Mouse (Mus musculus): Measurements from ENCODE around the gene Gm20532. TPM values are rescaled to one million over a fixed set of nuclear protein-coding genes. Genes with fewer than 3 reads are reported as not detected.

The Gm20532 gene
- polyA plus RNA-seq, 1 experiment from 2014 or later, result not detected

GRCm38 (mm10) chr2:26588573-26588972, 2.1 kb downstream of the Gm20532 start:
- Histone ChIP-seq H3K4me1 (ENCODE audit: control insufficient read depth, insufficient read depth, low read depth, low read length) (peaks cover 8% of the 10 kb centered on the region; the same call in 1 of the 2 replicates), H3K27ac (ENCODE audit: low read depth, low read length) (no peak overlapping the region), H3K4me2 (ENCODE audit: low read length) (peak overlapping the region; percentile 13), H3K27me3 (replicated peaks; ENCODE audit: control insufficient read depth, insufficient read depth, low read length) (no peaks in the 10 kb centered on the region), H3K36me3 (ENCODE audit: control insufficient read depth, insufficient read depth, low read length) (no peaks in the 10 kb centered on the region), H3K9me3 (ENCODE audit: control insufficient read depth, low read length) (no peaks in the 10 kb centered on the region), H3K4me3 (ENCODE audit: low read length) (peak overlapping the region; percentile 5; the same call in 1 of the 2 replicates), H3K9ac (ENCODE audit: low read depth, low read length) (peak overlapping the region; percentile 44; the same call in 1 of the 2 replicates)
- no peak for ATAC-seq
- WGBS, result 58% methylated on average over 4 of the region's 4 CpGs

- WGBS, result 87% methylated on average over 10 of the region's 10 CpGs
- Histone ChIP-seq H3K4me2 (ENCODE audit: low read length) (no peak overlapping the region), H3K9ac (ENCODE audit: low read depth, low read length) (no peak overlapping the region), H3K27ac (ENCODE audit: low read depth, low read length) (no peak overlapping the region), H3K9me3 (ENCODE audit: control insufficient read depth, low read length) (no peaks in the 10 kb centered on the region), H3K27me3 (replicated peaks; ENCODE audit: control insufficient read depth, insufficient read depth, low read length) (no peaks in the 10 kb centered on the region), H3K4me3 (ENCODE audit: low read length) (no peak overlapping the region), H3K4me1 (ENCODE audit: control insufficient read depth, insufficient read depth, low read depth, low read length) (peaks cover 8% of the 10 kb centered on the region; the same call in 1 of the 2 replicates), H3K36me3 (ENCODE audit: control insufficient read depth, insufficient read depth, low read length) (no peaks in the 10 kb centered on the region)
- ATAC-seq, result no peak
Observed at GRCm38 (mm10) chr2:26589284-26589683, 2.8 kb downstream of the Gm20532 start.

GRCm38 (mm10) chr2:26590282-26590681, 3.8 kb downstream of the Gm20532 start:
- ATAC-seq, result no peak
- peak overlapping the region; percentile 17; the same call in 1 of the 2 replicates for H3K9ac ChIP-seq (ENCODE audit: low read depth, low read length)
- H3K36me3 ChIP-seq (ENCODE audit: control insufficient read depth, insufficient read depth, low read length), result no peaks in the 10 kb centered on the region
- peaks cover 8% of the 10 kb centered on the region; the same call in 1 of the 2 replicates for H3K4me1 ChIP-seq (ENCODE audit: control insufficient read depth, insufficient read depth, low read depth, low read length)
- no peak overlapping the region for H3K4me2 ChIP-seq (ENCODE audit: low read length)
- H3K4me3 ChIP-seq (ENCODE audit: low read length), result no peak overlapping the region
- no peak overlapping the region for H3K27ac ChIP-seq (ENCODE audit: low read depth, low read length)
- H3K9me3 ChIP-seq (ENCODE audit: control insufficient read depth, low read length), result no peaks in the 10 kb centered on the region
- no peaks in the 10 kb centered on the region for H3K27me3 ChIP-seq (replicated peaks; ENCODE audit: control insufficient read depth, insufficient read depth, low read length)
- WGBS, result 89% methylated on average over 7 of the region's 7 CpGs

GRCm38 (mm10) chr2:26590962-26591361, 4.5 kb downstream of the Gm20532 start:
- Histone ChIP-seq H3K27me3 (replicated peaks; ENCODE audit: control insufficient read depth, insufficient read depth, low read length) (no peaks in the 10 kb centered on the region), H3K9ac (ENCODE audit: low read depth, low read length) (no peak overlapping the region), H3K4me1 (ENCODE audit: control insufficient read depth, insufficient read depth, low read depth, low read length) (peaks cover 8% of the 10 kb centered on the region; the same call in 1 of the 2 replicates), H3K27ac (ENCODE audit: low read depth, low read length) (no peak overlapping the region), H3K9me3 (ENCODE audit: control insufficient read depth, low read length) (no peaks in the 10 kb centered on the region), H3K36me3 (ENCODE audit: control insufficient read depth, insufficient read depth, low read length) (no peaks in the 10 kb centered on the region), H3K4me3 (ENCODE audit: low read length) (no peak overlapping the region), H3K4me2 (ENCODE audit: low read length) (no peak overlapping the region)
- 84% methylated on average over 7 of the region's 7 CpGs for WGBS
- ATAC-seq, result no peak

- WGBS, result 84% methylated on average over 12 of the region's 12 CpGs
Observed at GRCm38 (mm10) chr2:26591416-26591815, 5.0 kb downstream of the Gm20532 start.

GRCm38 (mm10) chr2:26593211-26594021, 7.0 kb downstream of the Gm20532 start:
- no peaks in the 10 kb centered on the region for H3K36me3 ChIP-seq (ENCODE audit: control insufficient read depth, insufficient read depth, low read length)
- H3K27me3 ChIP-seq (replicated peaks; ENCODE audit: control insufficient read depth, insufficient read depth, low read length), result no peaks in the 10 kb centered on the region
- no peak overlapping the region for H3K4me2 ChIP-seq (ENCODE audit: low read length)
- H3K4me3 ChIP-seq (ENCODE audit: low read length), result no peak overlapping the region
- H3K4me1 ChIP-seq (ENCODE audit: control insufficient read depth, insufficient read depth, low read depth, low read length), result peaks cover 2% of the 10 kb centered on the region; the same call in 1 of the 2 replicates
- no peak overlapping the region for H3K9ac ChIP-seq (ENCODE audit: low read depth, low read length)
- H3K27ac ChIP-seq (ENCODE audit: low read depth, low read length), result no peak overlapping the region
- WGBS, result 76% methylated on average over 9 of the region's 9 CpGs
- no peak for ATAC-seq
- H3K9me3 ChIP-seq (ENCODE audit: control insufficient read depth, low read length), result no peaks in the 10 kb centered on the region

More at GRCm38 (mm10) chr2:26591416-26591815, 5.0 kb downstream of the Gm20532 start:
- no peak for ATAC-seq
- Histone ChIP-seq H3K36me3 (ENCODE audit: control insufficient read depth, insufficient read depth, low read length) (no peaks in the 10 kb centered on the region), H3K4me1 (ENCODE audit: control insufficient read depth, insufficient read depth, low read depth, low read length) (peaks cover 5% of the 10 kb centered on the region; the same call in 1 of the 2 replicates), H3K27me3 (replicated peaks; ENCODE audit: control insufficient read depth, insufficient read depth, low read length) (no peaks in the 10 kb centered on the region), H3K9me3 (ENCODE audit: control insufficient read depth, low read length) (no peaks in the 10 kb centered on the region), H3K9ac (ENCODE audit: low read depth, low read length) (no peak overlapping the region), H3K4me3 (ENCODE audit: low read length) (no peak overlapping the region), H3K27ac (ENCODE audit: low read depth, low read length) (no peak overlapping the region), H3K4me2 (ENCODE audit: low read length) (no peak overlapping the region)

GRCm38 (mm10) chr2:26594022-26594346, 7.5 kb downstream of the Gm20532 start:
- Histone ChIP-seq H3K36me3 (ENCODE audit: control insufficient read depth, insufficient read depth, low read length) (no peaks in the 10 kb centered on the region), H3K4me2 (ENCODE audit: low read length) (no peak overlapping the region), H3K9ac (ENCODE audit: low read depth, low read length) (no peak overlapping the region), H3K9me3 (ENCODE audit: control insufficient read depth, low read length) (no peaks in the 10 kb centered on the region), H3K27ac (ENCODE audit: low read depth, low read length) (no peak overlapping the region), H3K4me1 (ENCODE audit: control insufficient read depth, insufficient read depth, low read depth, low read length) (peaks cover 2% of the 10 kb centered on the region; the same call in 1 of the 2 replicates), H3K4me3 (ENCODE audit: low read length) (no peak overlapping the region), H3K27me3 (replicated peaks; ENCODE audit: control insufficient read depth, insufficient read depth, low read length) (no peaks in the 10 kb centered on the region)
- no peak for ATAC-seq
- WGBS, result 67% methylated on average over 9 of the region's 9 CpGs

- H3K27ac ChIP-seq (ENCODE audit: low read depth, low read length), result no peak overlapping the region
- H3K9ac ChIP-seq (ENCODE audit: low read depth, low read length), result no peak overlapping the region
- peaks cover 2% of the 10 kb centered on the region; the same call in 1 of the 2 replicates for H3K4me1 ChIP-seq (ENCODE audit: control insufficient read depth, insufficient read depth, low read depth, low read length)
- H3K4me3 ChIP-seq (ENCODE audit: low read length), result no peak overlapping the region
- no peaks in the 10 kb centered on the region for H3K9me3 ChIP-seq (ENCODE audit: control insufficient read depth, low read length)
- no peak overlapping the region for H3K4me2 ChIP-seq (ENCODE audit: low read length)
- WGBS, result 90% methylated on average over 7 of the region's 7 CpGs
- no peak for ATAC-seq
- no peaks in the 10 kb centered on the region for H3K27me3 ChIP-seq (replicated peaks; ENCODE audit: control insufficient read depth, insufficient read depth, low read length)
- no peaks in the 10 kb centered on the region for H3K36me3 ChIP-seq (ENCODE audit: control insufficient read depth, insufficient read depth, low read length)
Observed at GRCm38 (mm10) chr2:26594461-26594933, 8.1 kb downstream of the Gm20532 start.

GRCm38 (mm10) chr2:26594934-26595724, 8.7 kb downstream of the Gm20532 start:
- 77% methylated on average over 6 of the region's 6 CpGs for WGBS
- Histone ChIP-seq H3K9ac (ENCODE audit: low read depth, low read length) (no peak overlapping the region), H3K4me3 (ENCODE audit: low read length) (no peak overlapping the region), H3K4me2 (ENCODE audit: low read length) (no peak overlapping the region), H3K4me1 (ENCODE audit: control insufficient read depth, insufficient read depth, low read depth, low read length) (peaks cover 2% of the 10 kb centered on the region; the same call in 1 of the 2 replicates), H3K9me3 (ENCODE audit: control insufficient read depth, low read length) (no peaks in the 10 kb centered on the region), H3K27me3 (replicated peaks; ENCODE audit: control insufficient read depth, insufficient read depth, low read length) (no peaks in the 10 kb centered on the region), H3K27ac (ENCODE audit: low read depth, low read length) (no peak overlapping the region), H3K36me3 (ENCODE audit: control insufficient read depth, insufficient read depth, low read length) (no peaks in the 10 kb centered on the region)
- no peak for ATAC-seq

Measured in hindbrain, embryonic 16.5 days (tissue).